Mouse (Mus musculus) liver, postnatal 0 days (tissue): Measurements from ENCODE around the gene Dennd6b. TPM values are rescaled to one million over a fixed set of nuclear protein-coding genes. Genes with fewer than 3 reads are reported as not detected.
A peak's percentile ranks its signal among the peaks of the same experiment; 100 is the strongest.

ENCODE experiments used
- ATAC-seq: fragments of 200-750 bp; cut with Nextera tagmentation; 2 replicates; pipeline ENCODE4 v1.8.0; 2017; ENCODE audit warnings: mild to moderate bottlenecking, moderate library complexity
- DNase-seq: peaks from one replicate; pipeline ENCODE4 v3.0.0-alpha.2; 2016
- H3K27ac ChIP-seq: fragments of 300-500 bp; sonication (generic); 2 replicates; pipeline ENCODE4 v1.5.1; 2014; ENCODE audit warnings: antibody characterized with exemption, moderate library complexity, mild to moderate bottlenecking, low read depth
- H3K27me3 ChIP-seq: fragments of 300-500 bp; sonication (generic); 2 replicates; pipeline ENCODE4 v1.6.1; 2014; ENCODE audit warnings: low read length, control low read depth, mixed read lengths; ENCODE audit not compliant: insufficient read depth
- H3K36me3 ChIP-seq: fragments of 300-500 bp; sonication (generic); replicated peaks from 2 replicates; pipeline ENCODE4 v1.6.1; 2014; ENCODE audit warnings: mild to moderate bottlenecking, control low read depth, low read length, moderate library complexity, mixed read lengths; ENCODE audit not compliant: insufficient read depth
- H3K4me1 ChIP-seq: fragments of 300-500 bp; sonication (generic); 2 replicates; pipeline ENCODE4 v1.6.1; 2014; ENCODE audit warnings: antibody characterized with exemption, mild to moderate bottlenecking, control low read depth; ENCODE audit not compliant: insufficient read depth
- H3K4me2 ChIP-seq: fragments of 300-500 bp; sonication (generic); 2 replicates; pipeline ENCODE4 v1.6.1; 2014; ENCODE audit warnings: low read depth, mild to moderate bottlenecking, low read length, moderate library complexity, mixed read lengths
- H3K4me3 ChIP-seq: fragments of 300-500 bp; sonication (generic); 2 replicates; pipeline ENCODE4 v1.5.1; 2014; ENCODE audit warnings: low read depth, low read length
- H3K9ac ChIP-seq: fragments of 300-500 bp; sonication (generic); replicated peaks from 2 replicates; pipeline ENCODE4 v1.6.1; 2014; ENCODE audit warnings: mild to moderate bottlenecking, moderate library complexity
- H3K9me3 ChIP-seq: fragments of 300-500 bp; sonication (generic); 2 replicates; pipeline ENCODE4 v1.6.1; 2016; ENCODE audit warnings: mild to moderate bottlenecking, control low read depth, low read length, mixed read lengths
- CTCF ChIP-seq: sonication (generic); IDR thresholded peaks from 2 replicates; pipeline ENCODE4 v1.5.1; 2016; ENCODE audit warnings: antibody characterized with exemption, low read depth
- EP300 ChIP-seq: IDR thresholded peaks from 2 replicates; pipeline ENCODE4 v1.6.1; 2016; ENCODE audit warnings: antibody characterized with exemption, low read depth, mild to moderate bottlenecking
- whole genome bisulfite sequencing: fragments of 180-500 bp; shearing (Covaris S2); extraction: QIAGEN DNeasy Blood & Tissue Kit; methylation state at CpG from one replicate; pipeline ENCODE4 v1.1.7; 2014; ENCODE audit not compliant: insufficient replicate concordance; 5-methylcytosine and 5-hydroxymethylcytosine counted together
- polyA plus RNA-seq: library from polyadenylated mRNA; unstranded; fragments of >200 nt; fragmentation: Nextera tagmentation; extraction: Ambion mirVana; gene quantifications from 2 replicates; pipeline ENCODE4 v1.2.1, GENCODE M21; 2015

The Dennd6b gene
- polyA plus RNA-seq, 1 experiment from 2014 or later, result 2.7 TPM

- Histone ChIP-seq H3K27ac (peak overlapping the region; percentile 29; the same call in 1 of the 2 replicates), H3K4me1 (peaks cover 59% of the 10 kb centered on the region), H3K27me3 (peaks cover 11% of the 10 kb centered on the region; the same call in 1 of the 2 replicates), H3K9me3 (no peaks in the 10 kb centered on the region), H3K36me3 (peaks cover 12% of the 10 kb centered on the region), H3K4me2 (peak overlapping the region; percentile 91; the same call in 1 of the 2 replicates), H3K4me3 (no peak overlapping the region), H3K9ac (no peak overlapping the region)
- DNase-seq, result no peak
- TF ChIP-seq EP300 (no peak), CTCF (no peak)
- WGBS, result 70% methylated on average over 5 of the region's 5 CpGs
- ATAC-seq, result no peak
Measured at GRCm38 (mm10) chr15:89171526-89172051, 24.7 kb downstream of the Dennd6b start.

- H3K9me3 ChIP-seq, result no peaks in the 10 kb centered on the region
- DNase-seq, result peak; percentile 53
- peak overlapping the region; percentile 80 for H3K27ac ChIP-seq
- WGBS, result 37% methylated on average over 3 of the region's 3 CpGs
- TF ChIP-seq CTCF (no peak), EP300 (peak; percentile 29; the same call in 1 of the 2 replicates)
- H3K4me3 ChIP-seq, result no peak overlapping the region
- H3K36me3 ChIP-seq, result peaks cover 24% of the 10 kb centered on the region
- H3K4me2 ChIP-seq, result peak overlapping the region; percentile 29; the same call in 1 of the 2 replicates
- peaks cover 11% of the 10 kb centered on the region; the same call in 1 of the 2 replicates for H3K27me3 ChIP-seq
- peaks cover 51% of the 10 kb centered on the region for H3K4me1 ChIP-seq
- ATAC-seq, result peak; percentile 67
- peak overlapping the region; percentile 41; the same call in 1 of the 2 replicates for H3K9ac ChIP-seq
Measured at GRCm38 (mm10) chr15:89170102-89170501, 26.2 kb downstream of the Dennd6b start.

DNA sequence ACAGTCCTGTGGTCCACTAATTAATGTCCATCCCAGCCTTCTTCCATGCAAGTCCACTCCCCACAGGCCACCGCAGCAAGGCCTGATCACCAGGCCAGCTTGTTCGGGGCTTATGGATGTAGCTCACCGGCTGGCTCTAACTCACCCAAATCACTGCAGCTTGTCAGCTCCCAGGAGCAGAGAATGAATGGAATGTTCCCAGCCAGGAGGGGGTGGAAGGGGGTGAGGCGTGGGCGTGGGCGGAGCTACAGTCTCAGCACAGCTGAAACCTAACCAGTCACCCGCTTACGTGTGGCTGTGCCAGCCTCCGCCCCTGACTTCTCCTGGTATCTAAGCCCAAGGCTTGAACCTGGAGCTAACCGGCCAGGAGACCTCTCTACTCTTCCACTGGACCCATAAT, 26.9 kb downstream of the Dennd6b start:
- no peak overlapping the region for H3K4me3 ChIP-seq
- WGBS, result 41% methylated on average over 10 of the region's 10 CpGs

GRCm38 (mm10) chr15:89168922-89169321, 27.4 kb downstream of the Dennd6b start:
- H3K4me2 ChIP-seq, result no peak overlapping the region
- H3K36me3 ChIP-seq, result peaks cover 32% of the 10 kb centered on the region
- H3K4me1 ChIP-seq, result peaks cover 40% of the 10 kb centered on the region
- peaks cover 10% of the 10 kb centered on the region; the same call in 1 of the 2 replicates for H3K27me3 ChIP-seq
- H3K27ac ChIP-seq, result no peak overlapping the region
- no peak overlapping the region for H3K4me3 ChIP-seq
- H3K9ac ChIP-seq, result no peak overlapping the region
- no peak for TF ChIP-seq CTCF
- no peak for TF ChIP-seq EP300
- ATAC-seq (no peak), DNase-seq (no peak)
- H3K9me3 ChIP-seq, result no peaks in the 10 kb centered on the region
- 69% methylated on average over 10 of the region's 10 CpGs for WGBS

More for the DNA sequence above, 26.9 kb downstream of the Dennd6b start:
- Histone ChIP-seq H3K36me3 (peaks cover 29% of the 10 kb centered on the region), H3K9me3 (no peaks in the 10 kb centered on the region), H3K27me3 (peaks cover 11% of the 10 kb centered on the region; the same call in 1 of the 2 replicates), H3K4me1 (peaks cover 44% of the 10 kb centered on the region), H3K27ac (peak overlapping the region; percentile 80), H3K4me2 (peak overlapping the region; percentile 29; the same call in 1 of the 2 replicates), H3K9ac (0 out of 2 replicates have a peak overlapping the region, but pooled peaks have one; percentile 41)
- DNase-seq (peak; percentile 57), ATAC-seq (peak; percentile 35)
- no peak for TF ChIP-seq CTCF
- no peak for TF ChIP-seq EP300

- ATAC-seq, result no peak
- Histone ChIP-seq H3K27ac (no peak overlapping the region), H3K36me3 (peaks cover 60% of the 10 kb centered on the region), H3K9me3 (no peaks in the 10 kb centered on the region), H3K4me1 (peaks cover 14% of the 10 kb centered on the region), H3K27me3 (no peaks in the 10 kb centered on the region), H3K9ac (no peak overlapping the region), H3K4me2 (no peak overlapping the region), H3K4me3 (no peak overlapping the region)
- no peak for DNase-seq
- TF ChIP-seq CTCF (no peak), EP300 (no peak)
- 84% methylated on average over 12 of the region's 12 CpGs for WGBS
Measured at GRCm38 (mm10) chr15:89165478-89165877, 30.8 kb downstream of the Dennd6b start.

- Histone ChIP-seq H3K4me3 (no peak overlapping the region), H3K27me3 (no peaks in the 10 kb centered on the region), H3K27ac (no peak overlapping the region), H3K4me2 (no peak overlapping the region), H3K4me1 (no peaks in the 10 kb centered on the region), H3K36me3 (peaks cover 76% of the 10 kb centered on the region), H3K9ac (no peak overlapping the region), H3K9me3 (no peaks in the 10 kb centered on the region)
- ATAC-seq (no peak), DNase-seq (no peak)
- TF ChIP-seq CTCF, result no peak
- no peak for TF ChIP-seq EP300
- WGBS, result 66% methylated on average over 9 of the region's 9 CpGs
Measured at GRCm38 (mm10) chr15:89161397-89161796, 34.9 kb downstream of the Dennd6b start.
